Mouse (Mus musculus) small intestine, adult 2 months (tissue): ENCODE data around the gene Mgll. TPM values are rescaled to one million over a fixed set of nuclear protein-coding genes. Genes with fewer than 3 reads are reported as not detected.

Experiments used
- H3K27ac ChIP-seq: fragments of 200-500 bp; 2 replicates; pipeline ENCODE4 v1.5.1; 2012; ENCODE audit warnings: low read depth, low read length, control low read depth, inconsistent platforms; ENCODE audit not compliant: insufficient read depth
- H3K27me3 ChIP-seq: fragments of 200-500 bp; 2 replicates; pipeline ENCODE4 v1.6.1; 2012; ENCODE audit warnings: mild to moderate bottlenecking, moderate library complexity, low read length, inconsistent platforms; ENCODE audit not compliant: control insufficient read depth, insufficient read depth
- H3K36me3 ChIP-seq: fragments of 200-500 bp; 2 replicates; pipeline ENCODE4 v1.6.1; 2012; ENCODE audit warnings: mild to moderate bottlenecking, low read length, control low read depth, inconsistent platforms; ENCODE audit not compliant: control insufficient read depth, insufficient read depth
- H3K4me1 ChIP-seq: fragments of 200-500 bp; 2 replicates; pipeline ENCODE4 v1.6.1; 2012; ENCODE audit warnings: low read length, inconsistent platforms, mixed read lengths; ENCODE audit not compliant: control insufficient read depth, insufficient read depth, insufficient read length
- H3K4me3 ChIP-seq: fragments of 200-500 bp; 2 replicates; pipeline ENCODE4 v1.5.1; 2012; ENCODE audit warnings: low read depth, mild to moderate bottlenecking, control low read depth, inconsistent platforms, low read length, moderate library complexity
- CTCF ChIP-seq: fragments of 200-500 bp; IDR thresholded peaks from 2 replicates; pipeline ENCODE4 v1.5.1; 2012; ENCODE audit warnings: low read depth, mild to moderate bottlenecking, control low read depth, inconsistent platforms, low read length, moderate library complexity, mixed read lengths; ENCODE audit not compliant: insufficient replicate concordance, insufficient read length; ENCODE audit errors: extremely low read depth
- POLR2A ChIP-seq: fragments of 200-500 bp; IDR thresholded peaks from 2 replicates; pipeline ENCODE4 v1.6.1; 2012; ENCODE audit warnings: low read depth, mild to moderate bottlenecking, control low read depth, inconsistent platforms, low read length, moderate library complexity
- WGBS: fragments of 180-500 bp; shearing (Covaris S2); methylation state at CpG from one replicate; pipeline ENCODE4 v1.1.7; 2018; 5-methylcytosine and 5-hydroxymethylcytosine counted together
- polyA plus RNA-seq: library from polyadenylated mRNA; depleted of rRNA; stranded (reverse); fragments of >200 nt; gene quantifications from 2 replicates; pipeline ENCODE4 v1.2.3, GENCODE M21; 2012

Mgll gene
- polyA plus RNA-seq, 1 experiment, result 29.5 TPM

DNA sequence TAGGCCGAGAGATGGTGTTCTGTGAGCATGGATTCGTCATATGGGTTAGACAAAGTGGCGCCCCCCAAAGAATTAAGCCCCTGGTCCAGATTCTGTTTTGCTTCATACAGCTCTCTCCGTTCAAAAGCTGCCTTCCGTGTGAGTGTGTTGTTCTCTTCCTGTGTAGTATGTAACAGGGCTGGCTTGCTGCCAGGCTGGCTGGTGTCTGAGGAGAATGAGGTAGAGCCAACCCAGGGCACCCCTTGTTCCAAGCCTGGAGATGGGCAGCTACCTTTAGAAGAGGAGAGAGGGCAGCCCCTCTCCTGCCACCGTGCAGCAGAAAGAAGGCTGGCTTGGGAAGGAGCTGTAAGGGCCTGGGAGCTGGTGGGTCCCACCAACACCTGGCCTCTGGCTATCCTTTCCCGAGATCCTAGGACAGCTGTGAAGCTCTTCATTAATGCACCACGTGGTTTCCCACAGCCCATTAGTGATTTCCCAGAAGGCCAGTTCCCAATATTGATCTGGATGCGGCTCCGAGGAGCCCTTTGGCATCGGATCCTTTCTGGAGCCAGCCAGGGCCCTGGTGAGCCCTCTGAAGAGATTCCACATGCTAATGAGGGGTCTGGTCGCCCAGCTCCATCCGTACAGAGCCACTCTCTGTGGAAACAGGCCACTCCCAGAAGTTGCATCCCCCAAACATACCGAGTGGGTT, 19.5 kb downstream of the Mgll start:
- TF ChIP-seq POLR2A (no peak), CTCF (no peak)
- no peak overlapping the region for H3K4me3 ChIP-seq
- no peak overlapping the region for H3K27ac ChIP-seq
- no peaks in the 10 kb centered on the region for H3K27me3 ChIP-seq
- WGBS, result 75% methylated on average over 14 of the region's 14 CpGs
- no peaks in the 10 kb centered on the region for H3K36me3 ChIP-seq
- no peaks in the 10 kb centered on the region for H3K4me1 ChIP-seq

GRCm38 (mm10) chr6:88745027-88745426, 20.8 kb downstream of the Mgll start:
- Histone ChIP-seq H3K27ac (no peak overlapping the region), H3K4me1 (no peaks in the 10 kb centered on the region), H3K4me3 (no peak overlapping the region), H3K27me3 (no peaks in the 10 kb centered on the region), H3K36me3 (no peaks in the 10 kb centered on the region)
- 47% methylated on average over 10 of the region's 10 CpGs for WGBS
- TF ChIP-seq CTCF, result no peak
- TF ChIP-seq POLR2A, result no peak

- 84% methylated on average over 8 of the region's 8 CpGs for WGBS
- Histone ChIP-seq H3K27me3 (no peaks in the 10 kb centered on the region), H3K4me1 (no peaks in the 10 kb centered on the region), H3K36me3 (no peaks in the 10 kb centered on the region), H3K4me3 (no peak overlapping the region), H3K27ac (no peak overlapping the region)
- TF ChIP-seq POLR2A (no peak), CTCF (no peak)
Measured at GRCm38 (mm10) chr6:88746271-88746670, 22.1 kb downstream of the Mgll start.

DNA sequence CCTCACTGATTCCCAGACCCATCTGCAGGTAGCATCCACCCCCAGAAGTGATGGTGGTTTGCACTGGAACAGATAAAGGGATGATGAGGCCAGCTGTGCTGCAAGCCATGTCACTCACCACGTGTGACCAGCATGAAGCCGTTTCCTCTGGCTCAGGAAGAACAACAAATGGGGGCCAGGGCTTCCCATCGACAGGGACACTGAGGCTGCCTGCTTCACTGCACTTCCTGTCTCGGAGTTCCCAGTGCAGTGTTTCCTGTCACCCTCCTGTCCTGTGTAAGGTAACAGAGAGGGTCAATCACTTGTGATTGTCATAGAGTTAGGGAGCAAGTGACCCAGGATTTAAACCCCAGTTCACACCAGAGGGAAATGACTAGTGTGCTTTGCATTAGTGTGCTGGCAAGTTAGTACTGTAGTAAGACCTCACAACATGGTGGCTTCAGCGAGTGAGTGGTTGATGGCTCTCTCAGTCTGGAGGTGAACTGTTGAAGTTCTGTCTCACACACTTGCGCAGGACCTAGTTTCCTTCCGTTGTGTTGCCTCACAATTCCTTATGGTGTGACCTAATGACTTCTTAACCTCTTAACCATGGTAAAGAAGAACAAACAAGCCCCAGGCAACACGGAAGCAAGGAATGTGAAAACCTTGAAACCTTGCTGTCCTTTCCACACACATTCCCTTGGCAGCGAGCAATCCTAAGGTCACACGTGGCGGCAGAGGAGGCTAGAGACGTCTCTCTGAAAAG, 23.3 kb downstream of the Mgll start:
- WGBS, result 79% methylated on average over 12 of the region's 12 CpGs
- Histone ChIP-seq H3K27me3 (no peaks in the 10 kb centered on the region), H3K4me3 (no peak overlapping the region), H3K27ac (no peak overlapping the region), H3K4me1 (no peaks in the 10 kb centered on the region), H3K36me3 (no peaks in the 10 kb centered on the region)
- TF ChIP-seq POLR2A (no peak), CTCF (no peak)

DNA sequence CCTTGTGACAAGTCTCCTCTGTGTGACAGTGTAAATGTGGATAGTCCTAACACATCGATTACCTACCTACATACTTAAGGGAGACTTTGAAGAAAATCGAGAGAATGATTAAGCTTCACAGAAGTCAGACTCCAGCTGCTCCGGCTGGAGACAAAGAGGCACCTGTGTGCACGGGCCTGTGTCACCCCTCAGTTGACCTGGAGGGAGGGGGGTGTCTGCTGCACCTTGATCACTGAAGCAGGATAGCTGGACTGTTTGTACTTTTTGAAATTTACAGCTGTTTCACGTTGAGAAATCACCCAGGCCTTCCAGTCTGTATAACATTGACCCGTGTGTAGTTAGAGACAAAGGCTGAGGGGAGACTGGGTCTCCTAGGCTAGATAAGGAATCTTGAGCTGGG, 26.7 kb downstream of the Mgll start:
- Histone ChIP-seq H3K4me3 (no peak overlapping the region), H3K4me1 (no peaks in the 10 kb centered on the region), H3K27me3 (no peaks in the 10 kb centered on the region), H3K36me3 (no peaks in the 10 kb centered on the region), H3K27ac (no peak overlapping the region)
- TF ChIP-seq CTCF (no peak), POLR2A (no peak)
- 34% methylated on average over 6 of the region's 6 CpGs for WGBS

DNA sequence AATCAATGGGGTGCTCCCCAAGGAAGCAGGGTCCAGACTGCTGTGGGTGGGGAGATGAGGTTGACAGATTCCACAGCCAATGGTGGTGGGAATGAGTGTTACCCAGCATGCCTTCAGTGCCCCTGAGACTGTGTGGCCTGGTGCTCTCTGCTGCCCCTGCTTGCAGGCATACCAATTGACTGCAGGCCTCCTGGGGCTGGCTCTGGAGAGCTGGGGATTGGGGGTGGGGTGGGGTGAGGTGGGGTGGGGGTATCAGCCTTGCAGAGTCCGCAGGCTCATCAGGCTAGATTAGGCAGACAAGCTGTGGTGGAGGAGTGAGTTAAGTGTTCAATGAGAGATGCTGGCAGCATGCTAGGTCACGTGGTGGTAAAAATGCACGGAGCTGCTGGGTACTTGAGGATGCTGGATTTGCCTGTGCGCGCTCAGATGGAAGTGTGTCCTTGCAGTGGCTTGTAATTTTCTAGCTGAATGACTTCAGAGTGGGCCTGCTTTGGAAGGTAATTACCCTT, 28.6 kb downstream of the Mgll start:
- WGBS, result 84% methylated on average over 5 of the region's 5 CpGs

DNA sequence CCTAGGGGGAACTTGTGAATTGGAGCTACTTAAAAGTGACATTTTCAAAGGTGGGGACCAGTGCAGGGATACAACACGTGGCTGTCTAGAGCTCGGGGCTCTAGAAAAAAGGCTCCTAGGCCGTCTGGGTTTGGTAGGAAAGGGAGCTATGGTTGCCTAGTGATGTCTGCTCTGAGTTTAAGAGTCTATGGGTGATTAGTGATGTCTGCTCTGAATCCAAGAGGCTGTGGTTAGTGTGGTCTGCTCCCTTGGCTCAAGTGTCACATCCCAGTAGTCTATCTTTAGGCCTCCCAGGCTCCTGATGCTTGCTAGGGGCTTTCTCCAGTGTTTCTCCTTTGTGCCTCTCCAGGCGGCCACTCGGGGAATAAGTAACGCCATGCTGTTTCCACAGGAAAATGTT, 29.4 kb downstream of the Mgll start:
- TF ChIP-seq CTCF, result no peak
- no peak for TF ChIP-seq POLR2A
- no peak overlapping the region for H3K27ac ChIP-seq
- 75% methylated on average over 6 of the region's 6 CpGs for WGBS

More for the DNA sequence above, 28.6 kb downstream of the Mgll start:
- Histone ChIP-seq H3K4me1 (peaks cover 6% of the 10 kb centered on the region), H3K27ac (no peak overlapping the region), H3K4me3 (no peak overlapping the region), H3K36me3 (no peaks in the 10 kb centered on the region), H3K27me3 (no peaks in the 10 kb centered on the region)
- TF ChIP-seq POLR2A, result no peak
- no peak for TF ChIP-seq CTCF

More for the DNA sequence above, 29.4 kb downstream of the Mgll start:
- no peaks in the 10 kb centered on the region for H3K27me3 ChIP-seq
- no peak overlapping the region for H3K4me3 ChIP-seq
- H3K4me1 ChIP-seq, result peaks cover 14% of the 10 kb centered on the region
- H3K36me3 ChIP-seq, result no peaks in the 10 kb centered on the region
